Mouse (Mus musculus): ENCODE results near the gene Zfp385b.

The Zfp385b gene

GRCm38 (mm10) chr2:77586581-77587360 lies 232.7 kb downstream of the Zfp385b start:
- DNase-seq = no peak

- no peak for DNase-seq
Measured at GRCm38 (mm10) chr2:77583586-77583985, 235.9 kb downstream of the Zfp385b start.

GRCm38 (mm10) chr2:77576571-77576970 lies 242.9 kb downstream of the Zfp385b start:
- no peak for DNase-seq

- no peak for DNase-seq
Measured at GRCm38 (mm10) chr2:77567528-77568435, 251.7 kb downstream of the Zfp385b start.

- DNase-seq = no peak
Measured at GRCm38 (mm10) chr2:77563706-77564105, 255.7 kb downstream of the Zfp385b start.

GRCm38 (mm10) chr2:77561941-77562340 lies 257.5 kb downstream of the Zfp385b start:
- no peak for DNase-seq

- DNase-seq = no peak
Measured at GRCm38 (mm10) chr2:77556938-77557337, 262.5 kb downstream of the Zfp385b start.

GRCm38 (mm10) chr2:77555980-77556379 lies 263.5 kb downstream of the Zfp385b start:
- no peak for DNase-seq

GRCm38 (mm10) chr2:77552675-77553074 lies 266.8 kb downstream of the Zfp385b start:
- no peak for DNase-seq

- no peak for DNase-seq
Measured at GRCm38 (mm10) chr2:77543388-77543787, 276.1 kb downstream of the Zfp385b start.

- peak; percentile 34 for DNase-seq
Measured at GRCm38 (mm10) chr2:77542605-77543004, 276.8 kb downstream of the Zfp385b start.

- no peak for DNase-seq
Measured at GRCm38 (mm10) chr2:77541681-77542080, 277.8 kb downstream of the Zfp385b start.

GRCm38 (mm10) chr2:77540860-77541259 lies 278.6 kb downstream of the Zfp385b start:
- DNase-seq = no peak

GRCm38 (mm10) chr2:77536556-77536955 lies 282.9 kb downstream of the Zfp385b start:
- DNase-seq = no peak

GRCm38 (mm10) chr2:77528079-77528752 lies 291.2 kb downstream of the Zfp385b start:
- DNase-seq = no peak

- DNase-seq = no peak
Measured at GRCm38 (mm10) chr2:77527616-77528015, 291.8 kb downstream of the Zfp385b start.

GRCm38 (mm10) chr2:77526803-77527202 lies 292.6 kb downstream of the Zfp385b start:
- no peak for DNase-seq

- no peak for DNase-seq
Measured at GRCm38 (mm10) chr2:77526301-77526700, 293.1 kb downstream of the Zfp385b start.

- DNase-seq = no peak
Measured at GRCm38 (mm10) chr2:77522223-77522622, 297.2 kb downstream of the Zfp385b start.

GRCm38 (mm10) chr2:77519341-77519740 lies 300.1 kb downstream of the Zfp385b start:
- DNase-seq = peak; percentile 75

- DNase-seq = peak; percentile 45
Measured at GRCm38 (mm10) chr2:77518693-77519092, 300.7 kb downstream of the Zfp385b start.

GRCm38 (mm10) chr2:77516606-77517005 lies 302.8 kb downstream of the Zfp385b start:
- DNase-seq = no peak

GRCm38 (mm10) chr2:77515654-77516053 lies 303.8 kb downstream of the Zfp385b start:
- peak; percentile 78 for DNase-seq
